Mouse (Mus musculus) ovary, adult 18-20 months (tissue): ENCODE measurements around the gene Hhipl1.

ENCODE experiments used
- DNase-seq: peaks from one replicate; pipeline ENCODE4 v3.0.0; 2022; ENCODE audit warnings: low spot score, mixed read lengths

The Hhipl1 gene

DNA sequence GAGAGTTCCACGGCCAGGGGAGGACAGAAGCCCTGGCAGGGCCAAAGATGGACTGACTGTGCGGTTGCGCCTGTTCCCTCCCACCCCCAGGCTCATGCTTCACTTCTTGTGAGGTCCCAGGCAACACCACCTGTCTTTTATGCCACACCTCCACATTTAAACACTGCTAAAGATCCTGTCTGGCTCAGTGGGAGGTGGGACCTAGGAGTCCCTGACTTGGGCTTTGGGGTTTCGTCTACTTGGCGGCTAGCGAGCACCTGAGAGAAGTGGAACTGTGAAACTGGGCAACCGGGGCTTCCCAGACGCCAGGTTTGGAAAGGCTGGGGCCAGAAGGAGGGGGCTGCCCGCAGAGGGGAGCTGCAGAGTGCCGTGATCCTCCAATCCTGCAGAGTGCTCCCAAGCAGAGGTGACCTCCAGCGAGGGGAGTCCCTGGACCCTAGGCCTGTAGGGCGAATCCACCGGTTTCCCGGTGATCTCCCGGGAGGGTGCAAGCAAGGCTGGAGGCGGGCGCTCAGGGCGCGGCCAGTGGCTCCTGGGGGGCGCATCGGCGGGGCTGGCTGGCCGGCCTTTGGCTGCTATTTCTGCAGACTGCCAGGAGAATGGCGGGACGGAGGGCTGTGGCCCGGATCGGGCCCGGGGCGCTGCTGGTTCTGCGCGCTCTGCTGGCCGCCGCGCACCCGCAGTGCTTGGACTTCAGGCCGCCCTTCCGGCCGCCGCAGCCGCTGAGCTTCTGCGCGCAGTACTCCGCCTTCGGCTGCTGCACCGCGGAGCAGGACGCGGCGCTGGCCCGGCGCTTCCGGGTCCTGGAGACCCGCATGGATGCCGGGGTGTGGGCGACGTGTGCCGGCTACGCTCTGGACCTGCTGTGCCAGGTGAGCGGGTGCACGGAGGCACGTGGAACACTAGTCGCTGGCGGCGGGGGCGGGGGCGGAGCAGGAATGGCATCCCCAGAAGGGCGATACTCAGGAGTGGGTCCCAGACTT lies at the start of gene Hhipl1:
Gene Hhipl1, plus strand, starts transcription at position 459 of the 983 bp plus-strand sequence.
- no peak for DNase-seq

DNA sequence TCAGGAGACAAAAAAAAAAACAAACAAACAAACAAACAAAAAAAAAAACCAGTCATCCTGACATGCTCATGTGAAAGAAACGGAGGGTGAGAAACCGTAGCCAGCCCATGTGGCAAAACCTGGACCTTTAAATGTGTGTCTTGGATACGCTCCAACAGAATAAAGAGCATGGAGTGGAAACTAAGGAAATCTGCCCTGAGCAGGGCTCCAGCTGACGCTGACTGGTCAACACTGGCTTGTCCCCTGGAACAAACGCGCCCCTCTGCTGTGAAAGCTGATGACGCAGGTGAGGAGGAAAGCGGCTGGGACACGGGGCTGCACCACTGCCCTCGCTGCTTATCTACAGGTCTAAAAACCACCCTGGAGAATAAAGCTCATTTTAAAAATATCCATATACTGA lies 49.3 kb upstream of the Hhipl1 start:
- no peak for DNase-seq

- DNase-seq: no peak
These were observed 46.6 kb upstream of the Hhipl1 start for GRCm38 (mm10) chr12:108259322-108260049.

DNA sequence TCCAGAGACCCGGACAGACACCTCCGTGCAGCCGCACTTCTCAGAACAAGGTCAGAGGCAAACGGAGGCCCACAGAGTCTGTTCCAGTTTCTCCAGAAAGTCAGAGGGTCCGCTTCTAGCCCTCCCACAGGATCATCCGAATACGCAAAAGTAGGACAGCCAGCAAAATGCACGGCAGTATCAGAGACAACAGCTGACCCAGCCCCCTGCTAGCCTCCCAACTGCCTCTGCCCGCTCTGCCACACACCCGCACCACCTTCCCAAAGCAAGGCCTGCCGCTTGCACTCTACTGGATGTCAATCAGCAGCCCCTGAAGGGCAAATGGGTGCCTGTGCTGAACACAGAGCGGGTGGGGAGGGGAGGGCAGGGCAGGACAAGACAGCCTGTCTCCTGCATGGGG lies 45.1 kb upstream of the Hhipl1 start:
- no peak for DNase-seq

DNA sequence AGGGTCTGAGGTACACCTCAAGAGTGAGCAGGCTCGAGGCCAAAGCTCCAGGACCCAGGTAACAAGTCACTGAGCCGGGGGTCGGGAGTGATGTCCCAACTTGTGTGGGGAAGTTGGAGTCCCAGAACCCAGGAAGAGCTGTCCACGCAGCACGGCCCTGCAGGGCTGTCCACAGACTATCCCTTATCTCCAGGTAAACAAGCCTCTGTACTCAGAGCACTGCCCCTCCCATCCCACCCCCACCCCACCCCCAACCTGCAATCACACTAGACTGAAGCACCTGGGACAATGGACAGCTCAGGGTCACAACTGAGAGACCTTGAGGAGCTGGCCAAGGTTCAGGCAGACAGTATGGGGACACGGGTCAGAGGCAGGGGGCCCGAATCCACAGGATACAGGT lies 41.2 kb upstream of the Hhipl1 start:
- DNase-seq: no peak

- no peak for DNase-seq
These were observed 40.0 kb upstream of the Hhipl1 start for GRCm38 (mm10) chr12:108265831-108266619.

GRCm38 (mm10) chr12:108267653-108268052 lies 38.4 kb upstream of the Hhipl1 start:
- DNase-seq: no peak

- no peak for DNase-seq
These were observed 37.1 kb upstream of the Hhipl1 start for GRCm38 (mm10) chr12:108268970-108269369.

DNA sequence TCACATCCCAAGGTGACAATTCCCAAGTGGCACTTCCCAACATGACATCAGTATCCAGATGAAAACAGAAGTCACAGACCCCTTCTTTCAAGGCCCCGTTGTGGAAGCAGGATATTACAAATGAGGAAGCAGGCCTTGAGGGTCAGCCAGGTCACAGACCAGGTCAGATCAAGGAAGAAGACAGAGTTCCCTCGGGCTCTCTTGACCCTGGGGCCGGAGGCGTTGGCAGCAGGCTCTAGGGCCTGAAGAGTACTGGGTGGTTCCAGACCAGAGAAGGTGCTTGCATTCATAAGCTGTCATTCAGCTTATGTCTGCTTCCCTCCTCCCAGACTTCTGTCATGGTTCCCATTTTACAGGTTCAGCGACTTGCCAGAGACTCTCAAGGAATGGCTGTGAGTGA lies 36.4 kb upstream of the Hhipl1 start:
- DNase-seq: no peak

- DNase-seq: no peak
These were observed 35.7 kb upstream of the Hhipl1 start for GRCm38 (mm10) chr12:108270240-108270919.

DNA sequence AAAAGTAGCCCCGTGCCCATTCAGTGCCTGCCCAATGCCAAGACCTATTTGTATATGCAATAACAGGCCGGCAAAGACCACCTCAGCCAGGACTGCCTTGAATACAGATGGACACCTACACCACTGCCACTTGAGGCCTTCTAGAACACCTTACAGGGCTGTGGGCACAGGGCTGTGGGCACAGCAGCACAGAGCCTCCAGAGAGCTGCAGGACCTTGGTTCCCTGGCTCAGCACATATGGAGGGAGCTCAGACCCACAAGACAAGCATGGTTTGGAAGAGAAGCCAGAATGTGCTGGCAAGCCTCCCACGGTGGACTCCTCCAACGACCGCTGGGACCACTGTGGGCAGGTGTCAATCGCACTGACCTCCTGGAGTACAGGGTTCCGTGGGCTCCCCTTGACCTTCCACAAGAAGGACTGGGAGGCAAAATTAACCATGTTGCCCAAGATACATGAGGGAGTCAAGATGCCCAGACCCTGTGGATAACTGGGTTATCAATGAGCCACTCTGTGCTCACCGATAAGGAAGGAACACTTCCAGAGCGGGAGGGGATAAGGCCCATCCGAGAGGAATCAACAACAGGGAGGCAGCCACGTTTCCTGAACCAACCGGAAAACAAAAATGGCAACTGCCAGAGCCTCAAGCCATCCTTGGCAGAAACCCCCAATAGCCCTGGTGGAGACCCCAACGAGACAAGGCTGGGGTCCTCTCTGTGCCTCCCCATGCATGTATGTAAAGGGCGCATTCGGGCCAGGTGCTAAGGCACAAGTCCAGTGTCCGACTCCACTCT lies 34.5 kb upstream of the Hhipl1 start:
- DNase-seq: no peak

DNA sequence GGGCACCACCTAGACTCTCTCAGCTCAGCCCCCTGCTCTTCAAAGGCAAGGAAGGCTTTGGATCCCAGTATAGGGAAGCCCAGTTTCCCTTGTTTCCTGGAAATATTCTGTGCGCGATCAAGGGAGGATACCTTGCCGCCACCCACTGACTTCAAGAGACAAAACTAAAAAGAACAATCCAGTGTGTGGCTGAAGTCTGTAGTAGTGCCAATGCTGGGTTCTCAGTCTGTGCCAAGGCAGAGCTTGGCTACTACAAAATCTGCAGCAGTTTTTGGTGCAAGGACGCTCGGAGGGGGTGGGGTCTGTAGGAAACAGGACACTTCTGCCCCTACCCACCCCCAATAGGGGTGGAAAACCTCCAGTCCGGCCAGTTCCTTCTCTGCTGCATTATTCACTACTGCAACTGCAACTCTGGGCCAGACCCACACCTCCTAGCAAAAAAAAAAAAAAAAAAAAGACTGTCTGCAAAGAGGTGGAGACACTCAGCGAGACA lies 33.9 kb upstream of the Hhipl1 start:
- no peak for DNase-seq

DNA sequence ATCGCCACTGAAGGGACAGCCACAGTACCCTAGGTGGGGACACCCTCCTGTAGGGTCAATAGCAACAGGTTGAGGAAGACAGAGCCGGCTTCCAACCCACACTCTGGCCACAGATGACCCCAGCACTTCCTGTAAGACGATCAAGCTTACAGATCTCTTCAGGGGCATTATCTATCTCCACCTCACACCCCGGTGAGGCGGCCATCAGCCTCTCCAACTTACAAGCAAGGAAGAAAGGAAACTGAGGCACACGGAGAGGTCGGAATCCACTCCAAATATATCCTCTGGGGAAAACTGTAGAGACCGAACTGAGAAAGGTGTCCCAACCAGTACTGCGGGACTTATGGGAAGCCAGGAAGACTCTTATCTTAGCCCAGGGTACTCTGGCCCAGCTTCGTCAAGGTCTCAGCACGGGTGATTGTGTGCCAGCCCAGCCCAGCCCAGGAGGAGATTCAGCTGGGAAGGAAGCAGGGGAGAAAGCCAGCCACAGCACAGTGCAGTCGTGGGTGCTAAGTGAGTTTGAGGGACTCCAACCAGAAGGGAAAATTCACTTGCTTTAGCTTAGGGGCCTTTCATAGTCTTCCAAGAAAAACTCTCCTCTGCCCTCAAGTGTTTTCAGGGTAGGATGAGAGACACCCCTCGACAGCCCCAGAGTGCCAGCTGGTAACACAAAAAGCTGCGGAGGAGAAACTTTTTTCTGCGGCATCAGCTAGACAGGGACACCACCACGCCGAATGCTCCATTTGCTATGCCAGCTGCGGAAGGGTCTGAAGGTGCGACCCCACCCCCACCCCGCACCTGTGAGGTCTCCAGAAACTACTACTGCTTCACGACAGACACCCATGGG lies 32.4 kb upstream of the Hhipl1 start:
- no peak for DNase-seq

- DNase-seq: no peak
These were observed 31.8 kb upstream of the Hhipl1 start for GRCm38 (mm10) chr12:108274313-108274595.

DNA sequence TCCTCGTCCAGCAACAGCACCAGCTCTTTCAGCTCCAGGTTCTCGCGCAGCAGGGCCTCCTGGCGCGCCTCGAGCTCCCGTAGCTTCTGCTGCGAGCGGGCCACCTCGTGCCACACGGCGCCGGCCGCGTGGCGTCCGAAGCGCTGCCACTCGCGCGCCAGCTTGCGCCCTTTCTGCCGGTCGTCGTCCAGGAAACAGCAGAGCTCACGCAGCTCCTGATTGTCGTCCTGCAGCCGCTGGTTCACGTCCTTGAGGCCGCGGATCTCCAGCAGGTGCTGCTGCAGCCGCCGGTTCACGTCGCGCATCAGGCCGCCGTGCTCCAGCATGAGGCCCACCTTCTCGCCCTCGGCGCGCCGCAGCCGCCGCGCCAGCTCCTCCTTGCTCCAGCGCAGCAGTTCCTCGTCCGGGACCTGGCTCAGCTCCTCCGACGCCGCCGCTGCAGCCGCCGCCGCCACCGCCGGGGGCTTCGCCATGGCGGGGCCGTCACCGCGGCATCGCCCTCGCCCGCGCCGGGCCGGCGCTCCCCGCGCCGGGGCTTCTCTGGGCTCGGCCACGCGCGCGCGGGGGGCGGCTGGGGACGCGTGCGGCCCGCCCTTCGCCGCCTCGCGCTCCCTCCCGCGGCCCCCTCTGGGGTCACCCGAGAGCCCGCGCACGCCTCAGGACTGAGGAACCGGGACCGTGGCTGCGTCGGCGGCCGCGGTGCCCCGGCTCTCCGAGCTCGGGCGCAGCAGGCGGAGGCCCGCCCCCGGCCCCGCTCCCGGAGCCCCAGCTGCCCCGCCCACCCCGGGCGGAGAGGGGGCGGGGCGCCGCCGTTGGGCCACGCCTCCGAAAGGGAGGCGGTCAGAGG lies 31.2 kb upstream of the Hhipl1 start, which contains the start of gene Ccdc85c:
Gene Ccdc85c, minus strand, starts transcription at position 765 of the 847 bp plus-strand sequence.
- no peak for DNase-seq

GRCm38 (mm10) chr12:108275508-108275890 lies 30.6 kb upstream of the Hhipl1 start:
- peak; percentile 97 for DNase-seq

DNA sequence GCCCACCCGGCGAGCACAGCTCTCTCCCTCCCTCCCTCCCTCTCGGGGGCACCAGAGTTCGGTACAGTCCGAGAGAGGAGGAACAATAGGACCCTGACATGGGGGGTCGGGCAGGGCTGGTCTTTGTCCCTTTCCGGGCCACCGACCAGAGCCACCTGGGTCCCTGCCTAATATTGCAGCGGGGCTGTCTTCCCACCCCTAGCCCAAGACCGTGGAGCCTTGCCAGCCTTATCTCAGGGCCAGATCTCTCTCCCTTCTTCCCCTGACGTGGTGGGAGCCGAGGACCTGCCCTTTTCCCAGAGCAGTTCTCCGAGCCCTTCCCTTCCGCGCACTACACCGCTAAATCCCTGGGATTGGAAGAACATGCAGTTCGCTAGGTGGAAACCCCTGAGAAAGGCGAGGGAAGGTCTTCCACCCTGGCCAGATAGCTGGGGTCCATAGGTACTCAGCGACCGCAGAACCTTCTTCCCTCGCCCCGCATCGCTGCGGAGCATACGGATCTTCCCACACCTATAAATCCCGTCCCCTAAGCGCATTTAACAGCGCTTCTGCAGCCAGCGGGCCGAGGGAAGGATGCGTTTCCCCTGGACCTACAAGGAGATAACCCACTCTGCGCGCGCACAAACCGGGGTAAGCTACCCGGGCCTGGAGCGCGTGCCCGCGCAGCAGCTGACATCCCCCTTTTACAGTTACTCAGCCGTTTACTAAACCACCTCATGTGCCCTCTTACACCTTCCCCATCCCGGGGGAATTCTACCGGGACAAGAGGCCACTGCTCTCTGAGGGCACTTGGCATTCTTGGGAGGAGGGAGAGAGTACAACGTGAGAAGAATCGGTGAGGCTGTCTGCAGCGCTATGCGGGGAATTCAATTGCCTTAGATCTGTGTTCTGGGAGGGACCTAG lies 29.9 kb upstream of the Hhipl1 start:
- DNase-seq: no peak

DNA sequence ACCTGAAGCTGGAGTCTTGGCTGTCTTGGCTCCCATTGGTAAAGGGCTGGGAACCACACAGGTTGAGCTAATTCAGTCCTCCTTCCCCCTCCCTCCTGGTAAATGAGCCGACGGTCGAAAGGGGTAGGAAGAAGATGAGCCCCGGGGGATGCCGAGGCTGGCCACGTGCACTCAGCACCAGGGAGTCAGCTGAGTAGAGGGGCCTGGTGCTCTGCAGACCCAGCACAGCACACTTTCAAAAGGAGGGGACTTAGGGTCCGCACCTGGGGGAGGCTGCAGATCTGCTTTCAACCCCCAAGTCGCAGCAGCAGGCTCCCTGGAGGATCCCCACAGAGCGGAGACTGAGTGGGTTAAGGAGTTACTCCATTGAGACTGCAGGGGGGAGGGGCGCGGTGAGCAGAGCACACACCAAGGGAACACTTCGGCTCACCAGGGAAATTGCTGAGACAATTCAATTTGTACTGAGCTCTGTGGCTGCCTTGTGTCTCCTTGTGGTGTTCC lies 28.7 kb upstream of the Hhipl1 start:
- DNase-seq: no peak
